Mouse (Mus musculus) hindbrain, embryonic 11.5 days (tissue): ENCODE results near the gene Ptpn13. TPM values are rescaled to one million over a fixed set of nuclear protein-coding genes. Genes with fewer than 3 reads are reported as not detected.

ENCODE experiments used
- ATAC-seq: fragments of 200-750 bp; cut with Nextera tagmentation; 2 replicates; pipeline ENCODE4 v1.8.0; 2017; ENCODE audit warnings: mild to moderate bottlenecking, moderate TSS enrichment, moderate library complexity; ENCODE audit not compliant: low FRiP score
- DNase-seq: peaks from one replicate; pipeline ENCODE4 v3.0.0-alpha.2; 2015; ENCODE audit warnings: low spot score
- H3K27ac ChIP-seq: fragments of 300-500 bp; sonication (generic); 2 replicates; pipeline ENCODE4 v1.5.1; 2014; ENCODE audit warnings: mild to moderate bottlenecking, low read depth, low read length
- H3K27me3 ChIP-seq: fragments of 300-500 bp; sonication (generic); 2 replicates; pipeline ENCODE4 v1.6.1; 2014; ENCODE audit warnings: mild to moderate bottlenecking, low read length, moderate library complexity, mixed read lengths; ENCODE audit not compliant: control insufficient read depth, insufficient read depth
- H3K36me3 ChIP-seq: fragments of 300-500 bp; sonication (generic); 2 replicates; pipeline ENCODE4 v1.6.1; 2014; ENCODE audit warnings: mild to moderate bottlenecking, low read length, moderate library complexity, mixed read lengths; ENCODE audit not compliant: control insufficient read depth, insufficient read depth
- H3K4me1 ChIP-seq: fragments of 300-500 bp; sonication (generic); replicated peaks from 2 replicates; pipeline ENCODE4 v1.6.1; 2014; ENCODE audit warnings: low read length, mixed read lengths; ENCODE audit not compliant: control insufficient read depth, insufficient read depth
- H3K4me2 ChIP-seq: fragments of 300-500 bp; sonication (generic); replicated peaks from 2 replicates; pipeline ENCODE4 v1.6.1; 2014; ENCODE audit warnings: mild to moderate bottlenecking, low read depth, low read length
- H3K4me3 ChIP-seq: fragments of 300-500 bp; sonication (generic); 2 replicates; pipeline ENCODE4 v1.5.1; 2014; ENCODE audit warnings: low read depth, low read length
- H3K9ac ChIP-seq: fragments of 300-500 bp; sonication (generic); 2 replicates; pipeline ENCODE4 v1.6.1; 2014; ENCODE audit warnings: low read depth, low read length
- H3K9me3 ChIP-seq: fragments of 300-500 bp; sonication (generic); 2 replicates; pipeline ENCODE4 v1.6.1; 2016; ENCODE audit warnings: low read length; ENCODE audit not compliant: control insufficient read depth
- WGBS: fragments of 180-500 bp; shearing (Covaris S2); extraction: QIAGEN DNeasy Blood & Tissue Kit; methylation state at CpG from one replicate; pipeline ENCODE4 v1.1.7; 2014; 5-methylcytosine and 5-hydroxymethylcytosine counted together
- polyA plus RNA-seq: library from polyadenylated mRNA; unstranded; fragments of >200 nt; fragmentation: Nextera tagmentation; extraction: Ambion mirVana; gene quantifications from 2 replicates; pipeline ENCODE4 v1.2.1, GENCODE M21; 2014

Gene Ptpn13
- polyA plus RNA-seq, 1 experiment from 2014 or later: 19.3 TPM

DNA sequence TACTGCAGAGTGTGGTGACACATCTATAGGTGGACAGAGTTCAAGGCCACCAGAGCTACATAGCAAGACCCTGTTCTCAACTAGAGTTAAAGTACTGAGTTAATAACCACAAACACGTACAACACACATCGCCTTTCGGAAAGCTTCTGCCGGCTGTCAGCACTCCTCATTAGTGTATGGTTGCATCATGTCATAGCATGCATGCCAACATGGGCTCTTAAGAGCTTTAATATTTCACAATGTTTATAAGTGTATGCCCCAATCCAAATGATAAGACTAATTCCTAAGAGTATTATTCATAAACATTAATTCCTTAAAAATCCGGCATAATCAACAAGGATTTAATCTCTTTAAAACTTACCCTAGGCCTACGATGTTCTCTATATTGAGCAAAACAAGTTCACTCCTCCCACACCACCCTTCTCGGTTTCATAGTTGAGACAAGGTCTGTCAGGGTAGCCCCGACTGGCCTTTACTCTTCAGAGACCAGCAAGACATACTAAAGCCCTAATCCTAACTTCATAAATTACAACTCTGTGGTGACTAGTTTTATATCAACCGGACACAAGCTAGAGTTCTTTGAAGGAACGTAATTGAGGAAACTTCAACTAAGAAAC, 186.0 kb downstream of the Ptpn13 start:
- Histone ChIP-seq H3K9ac (no peak overlapping the region), H3K36me3 (no peaks in the 10 kb centered on the region), H3K27me3 (no peaks in the 10 kb centered on the region), H3K27ac (no peak overlapping the region), H3K4me1 (no peaks in the 10 kb centered on the region), H3K4me2 (no peak overlapping the region), H3K9me3 (no peaks in the 10 kb centered on the region), H3K4me3 (no peak overlapping the region)
- no peak for DNase-seq
- ATAC-seq: no peak
- 94% methylated on average over 10 of the region's 10 CpGs for WGBS

DNA sequence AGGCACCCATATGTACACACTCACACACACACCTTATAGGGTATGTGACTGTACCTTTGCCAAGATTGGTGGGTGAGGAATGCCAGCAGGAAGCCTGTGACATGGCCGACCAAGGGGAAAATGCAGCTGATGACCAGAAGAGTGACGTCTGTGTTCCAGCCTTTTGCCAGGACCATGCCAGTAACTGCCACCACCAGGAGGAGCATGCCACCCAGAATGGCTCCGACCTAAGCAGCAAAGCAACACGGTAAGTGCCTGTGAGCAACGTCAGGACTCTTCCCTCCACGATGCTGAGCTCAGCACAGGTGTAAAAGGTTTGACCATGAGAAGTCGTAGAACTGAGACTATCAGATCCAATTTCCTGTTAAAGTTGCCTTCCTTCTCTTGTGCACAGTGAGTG, 187.3 kb downstream of the Ptpn13 start:
- ATAC-seq (no peak), DNase-seq (no peak)
- 88% methylated on average over 7 of the region's 7 CpGs for WGBS
- H3K4me3 ChIP-seq: no peak overlapping the region
- H3K27ac ChIP-seq: no peak overlapping the region
- H3K4me1 ChIP-seq: no peaks in the 10 kb centered on the region
- no peaks in the 10 kb centered on the region for H3K27me3 ChIP-seq
- H3K4me2 ChIP-seq: no peak overlapping the region
- H3K9me3 ChIP-seq: no peaks in the 10 kb centered on the region
- H3K36me3 ChIP-seq: no peaks in the 10 kb centered on the region
- H3K9ac ChIP-seq: no peak overlapping the region

DNA sequence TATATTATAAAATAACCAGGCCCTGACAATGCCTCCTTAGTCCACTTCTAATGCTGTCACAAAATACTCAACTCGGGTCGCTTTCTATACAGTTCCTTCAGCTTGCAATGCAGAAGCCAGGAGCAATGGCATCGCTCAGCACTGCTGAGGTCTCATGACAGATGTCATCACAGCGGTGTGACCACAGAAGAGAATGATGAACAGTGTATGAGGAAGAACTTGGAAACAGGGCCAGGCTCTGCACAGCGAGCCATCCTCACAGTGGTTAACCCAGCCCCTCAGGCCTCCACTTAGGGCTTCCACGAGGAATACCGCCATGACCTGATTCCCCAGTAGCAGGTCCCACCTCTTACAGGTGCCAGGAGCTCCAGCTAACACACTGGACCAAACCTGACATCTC, 189.4 kb downstream of the Ptpn13 start:
- Histone ChIP-seq H3K27ac (no peak overlapping the region), H3K4me2 (no peak overlapping the region), H3K4me3 (no peak overlapping the region), H3K36me3 (no peaks in the 10 kb centered on the region), H3K9me3 (no peaks in the 10 kb centered on the region), H3K27me3 (no peaks in the 10 kb centered on the region), H3K9ac (no peak overlapping the region), H3K4me1 (no peaks in the 10 kb centered on the region)
- 90% methylated on average over 7 of the region's 7 CpGs for WGBS
- DNase-seq (no peak), ATAC-seq (no peak)

DNA sequence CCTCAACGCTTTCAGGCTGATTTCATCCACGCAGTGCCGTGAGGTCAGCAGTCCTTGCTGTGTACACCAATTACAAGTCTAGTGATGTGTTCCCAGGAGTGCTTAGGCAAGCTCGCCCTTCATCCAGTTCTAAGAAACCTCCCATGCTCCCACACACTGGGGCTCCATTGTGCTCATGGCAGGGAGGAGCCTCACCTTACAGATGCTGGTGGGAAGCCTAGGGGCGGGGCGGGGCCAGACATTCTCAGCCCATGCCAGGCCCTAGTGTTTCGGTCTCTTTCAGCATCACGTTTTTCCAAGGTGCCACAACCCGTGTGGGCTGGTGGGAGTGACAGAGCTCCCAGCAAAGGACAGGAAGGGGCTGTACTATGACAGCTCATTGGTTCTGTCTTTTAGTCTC, 192.2 kb downstream of the Ptpn13 start:
- Histone ChIP-seq H3K27me3 (no peaks in the 10 kb centered on the region), H3K4me1 (no peaks in the 10 kb centered on the region), H3K4me2 (no peak overlapping the region), H3K27ac (no peak overlapping the region), H3K9me3 (no peaks in the 10 kb centered on the region), H3K36me3 (no peaks in the 10 kb centered on the region), H3K9ac (no peak overlapping the region), H3K4me3 (no peak overlapping the region)
- DNase-seq (no peak), ATAC-seq (no peak)
- WGBS: 62% methylated on average over 9 of the region's 9 CpGs

- WGBS: 88% methylated on average over 12 of the region's 12 CpGs
- no peak for DNase-seq
- no peaks in the 10 kb centered on the region for H3K36me3 ChIP-seq
- no peak for ATAC-seq
- H3K27ac ChIP-seq: no peak overlapping the region
- H3K4me3 ChIP-seq: no peak overlapping the region
- no peak overlapping the region for H3K4me2 ChIP-seq
- H3K27me3 ChIP-seq: no peaks in the 10 kb centered on the region
- no peaks in the 10 kb centered on the region for H3K4me1 ChIP-seq
- no peak overlapping the region for H3K9ac ChIP-seq
- H3K9me3 ChIP-seq: no peaks in the 10 kb centered on the region
Observed at GRCm38 (mm10) chr5:103620301-103620973, 195.4 kb downstream of the Ptpn13 start.

- Histone ChIP-seq H3K4me2 (no peak overlapping the region), H3K36me3 (no peaks in the 10 kb centered on the region), H3K9ac (no peak overlapping the region), H3K9me3 (no peaks in the 10 kb centered on the region), H3K4me3 (no peak overlapping the region), H3K27ac (no peak overlapping the region), H3K27me3 (no peaks in the 10 kb centered on the region), H3K4me1 (no peaks in the 10 kb centered on the region)
- no peak for DNase-seq
- WGBS: 86% methylated on average over 5 of the region's 5 CpGs
- ATAC-seq: no peak
Observed at GRCm38 (mm10) chr5:103622321-103622720, 197.3 kb downstream of the Ptpn13 start.

GRCm38 (mm10) chr5:103624831-103625230, 199.8 kb downstream of the Ptpn13 start:
- H3K27ac ChIP-seq: no peak overlapping the region
- H3K9me3 ChIP-seq: no peaks in the 10 kb centered on the region
- no peak overlapping the region for H3K4me3 ChIP-seq
- H3K9ac ChIP-seq: no peak overlapping the region
- WGBS: 93% methylated on average over 5 of the region's 5 CpGs
- H3K36me3 ChIP-seq: no peaks in the 10 kb centered on the region
- DNase-seq (no peak), ATAC-seq (no peak)
- H3K27me3 ChIP-seq: no peaks in the 10 kb centered on the region
- H3K4me2 ChIP-seq: no peak overlapping the region
- H3K4me1 ChIP-seq: no peaks in the 10 kb centered on the region

DNA sequence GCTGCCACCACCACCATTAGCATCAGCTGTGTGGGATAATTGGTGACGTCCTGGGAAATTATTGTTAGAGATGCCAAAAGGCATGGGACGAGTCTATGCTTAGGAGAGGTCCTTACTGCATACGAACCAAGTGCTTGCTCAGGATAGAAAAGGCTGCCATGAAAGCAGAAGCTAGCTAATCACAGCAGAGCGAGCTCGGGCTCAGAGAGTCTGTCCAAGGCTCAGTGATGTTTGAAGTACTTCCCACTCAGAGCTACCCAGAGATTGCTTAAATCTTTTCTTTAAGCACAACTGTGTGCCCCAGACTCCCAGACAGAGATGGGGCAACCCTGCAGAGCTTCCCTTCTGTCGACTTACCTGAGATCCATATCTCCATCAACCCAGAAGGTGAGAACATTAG, 203.5 kb downstream of the Ptpn13 start:
- no peak for ATAC-seq
- Histone ChIP-seq H3K27ac (no peak overlapping the region), H3K27me3 (no peaks in the 10 kb centered on the region), H3K4me1 (no peaks in the 10 kb centered on the region), H3K4me3 (no peak overlapping the region), H3K36me3 (no peaks in the 10 kb centered on the region), H3K9ac (no peak overlapping the region), H3K4me2 (no peak overlapping the region), H3K9me3 (no peaks in the 10 kb centered on the region)
- 89% methylated on average over 6 of the region's 6 CpGs for WGBS
- no peak for DNase-seq

- H3K9me3 ChIP-seq: no peaks in the 10 kb centered on the region
- no peaks in the 10 kb centered on the region for H3K4me1 ChIP-seq
- no peaks in the 10 kb centered on the region for H3K27me3 ChIP-seq
- WGBS: 77% methylated on average over 17 of the region's 17 CpGs
- DNase-seq (peak; percentile 9), ATAC-seq (no peak)
- no peaks in the 10 kb centered on the region for H3K36me3 ChIP-seq
- no peak within 1 kb of the TSS for H3K9ac ChIP-seq
- no peak within 1 kb of the TSS for H3K27ac ChIP-seq
- no peak within 1 kb of the TSS for H3K4me2 ChIP-seq
- H3K4me3 ChIP-seq: no peak within 1 kb of the TSS
Observed at GRCm38 (mm10) chr5:103629111-103629764, 204.2 kb downstream of the Ptpn13 start, which contains the start of gene Slc10a6. TSS of gene Slc10a6 (minus strand) at chr5:103629403.
